Mouse (Mus musculus) neural tube, embryonic 11.5 days (tissue): ENCODE results near the gene Tmed9. TPM values are rescaled to one million over a fixed set of nuclear protein-coding genes. Genes with fewer than 3 reads are reported as not detected.
A peak's percentile ranks its signal among the peaks of the same experiment; 100 is the strongest.
"Not testable (repeated sequence)": the region's sequence is repeated elsewhere in the genome, so short reads cannot be mapped to it uniquely, and the experiment has no call there.

Experiments
- ATAC-seq: fragments of 200-750 bp; cut with Nextera tagmentation; 2 replicates; pipeline ENCODE4 v1.8.0; 2017; ENCODE audit warnings: moderate number of reproducible peaks, mild to moderate bottlenecking, moderate TSS enrichment, moderate library complexity; ENCODE audit not compliant: insufficient read depth, low FRiP score, low TSS enrichment
- DNase-seq: peaks from one replicate; pipeline ENCODE4 v3.0.0-alpha.2; 2015; ENCODE audit warnings: low spot score
- H3K27ac ChIP-seq: fragments of 300-500 bp; sonication (generic); 2 replicates; pipeline ENCODE4 v1.5.1; 2014; ENCODE audit warnings: low read depth, mild to moderate bottlenecking, low read length
- H3K27me3 ChIP-seq: fragments of 300-500 bp; sonication (generic); 2 replicates; pipeline ENCODE4 v1.6.1; 2014; ENCODE audit warnings: mild to moderate bottlenecking, low read length, mixed read lengths; ENCODE audit not compliant: control insufficient read depth, insufficient read depth
- H3K36me3 ChIP-seq: fragments of 300-500 bp; sonication (generic); 2 replicates; pipeline ENCODE4 v1.6.1; 2014; ENCODE audit warnings: mild to moderate bottlenecking, low read length, moderate library complexity, mixed read lengths; ENCODE audit not compliant: control insufficient read depth, insufficient read depth
- H3K4me1 ChIP-seq: fragments of 300-500 bp; sonication (generic); 2 replicates; pipeline ENCODE4 v1.6.1; 2014; ENCODE audit warnings: low read length, mixed read lengths; ENCODE audit not compliant: control insufficient read depth, insufficient read depth
- H3K4me2 ChIP-seq: fragments of 300-500 bp; sonication (generic); 2 replicates; pipeline ENCODE4 v1.6.1; 2014; ENCODE audit warnings: low read depth, mild to moderate bottlenecking, moderate library complexity
- H3K4me3 ChIP-seq: fragments of 300-500 bp; sonication (generic); 2 replicates; pipeline ENCODE4 v1.5.1; 2014; ENCODE audit warnings: low read depth, low read length
- H3K9ac ChIP-seq: fragments of 300-500 bp; sonication (generic); 2 replicates; pipeline ENCODE4 v1.6.1; 2014; ENCODE audit warnings: mild to moderate bottlenecking, low read length
- H3K9me3 ChIP-seq: fragments of 300-500 bp; sonication (generic); 2 replicates; pipeline ENCODE4 v1.6.1; 2016; ENCODE audit warnings: low read length; ENCODE audit not compliant: control insufficient read depth
- WGBS: fragments of 180-500 bp; shearing (Covaris S2); extraction: QIAGEN DNeasy Blood & Tissue Kit; methylation state at CpG from one replicate; pipeline ENCODE4 v1.1.7; 2014; 5-methylcytosine and 5-hydroxymethylcytosine counted together
- polyA plus RNA-seq: library from polyadenylated mRNA; unstranded; fragments of >200 nt; fragmentation: Nextera tagmentation; extraction: Ambion mirVana; gene quantifications from 2 replicates; pipeline ENCODE4 v1.2.1, GENCODE M21; 2014

Gene Tmed9
- polyA plus RNA-seq, 1 experiment from 2014 or later, result 51.6 TPM

GRCm38 (mm10) chr13:55557499-55557898, 16.0 kb upstream of the Tmed9 start:
- Histone ChIP-seq H3K4me2 (no peak overlapping the region), H3K36me3 (peaks cover 8% of the 10 kb centered on the region), H3K27me3 (no peaks in the 10 kb centered on the region), H3K9ac (no peak overlapping the region), H3K9me3 (no peaks in the 10 kb centered on the region), H3K27ac (no peak overlapping the region), H3K4me1 (no peaks in the 10 kb centered on the region), H3K4me3 (no peak overlapping the region)
- no peak for DNase-seq
- WGBS, result 83% methylated on average over 6 of the region's 6 CpGs
- no peak for ATAC-seq

- Histone ChIP-seq H3K4me1 (0 out of 2 replicates have a peak, but pooled peaks cover 1% of the 10 kb centered on the region), H3K9me3 (no peaks in the 10 kb centered on the region), H3K9ac (no peak overlapping the region), H3K27me3 (no peaks in the 10 kb centered on the region), H3K27ac (no peak overlapping the region), H3K4me3 (no peak overlapping the region), H3K36me3 (peaks cover 2% of the 10 kb centered on the region; the same call in 1 of the 2 replicates), H3K4me2 (no peak overlapping the region)
- WGBS, result 79% methylated on average over 7 of the region's 7 CpGs
- DNase-seq (no peak), ATAC-seq (no peak)
These were observed 10.2 kb upstream of the Tmed9 start for GRCm38 (mm10) chr13:55563266-55563879.

- WGBS, result 92% methylated on average over 6 of the region's 6 CpGs
- Histone ChIP-seq H3K27me3 (no peaks in the 10 kb centered on the region), H3K27ac (no peak overlapping the region), H3K36me3 (peaks cover 2% of the 10 kb centered on the region; the same call in 1 of the 2 replicates), H3K4me2 (no peak overlapping the region), H3K9ac (no peak overlapping the region), H3K4me1 (peaks cover 11% of the 10 kb centered on the region), H3K4me3 (no peak overlapping the region), H3K9me3 (no peaks in the 10 kb centered on the region)
- ATAC-seq, result no peak
- no peak for DNase-seq
These were observed 6.5 kb upstream of the Tmed9 start for GRCm38 (mm10) chr13:55567001-55567400.

- Histone ChIP-seq H3K27me3 (no peaks in the 10 kb centered on the region), H3K27ac (no peak overlapping the region), H3K36me3 (peaks cover 2% of the 10 kb centered on the region; the same call in 1 of the 2 replicates), H3K4me2 (no peak overlapping the region), H3K4me1 (peaks cover 11% of the 10 kb centered on the region), H3K4me3 (no peak overlapping the region), H3K9me3 (no peaks in the 10 kb centered on the region), H3K9ac (no peak overlapping the region)
- 94% methylated on average over 2 of the region's 2 CpGs for WGBS
- ATAC-seq, result no peak
- DNase-seq, result no peak
These were observed 5.6 kb upstream of the Tmed9 start for GRCm38 (mm10) chr13:55567949-55568348.

GRCm38 (mm10) chr13:55568524-55568923, 5.0 kb upstream of the Tmed9 start:
- 95% methylated on average over 4 of the region's 4 CpGs for WGBS

GRCm38 (mm10) chr13:55569726-55570285, 3.7 kb upstream of the Tmed9 start:
- WGBS, result 7% methylated on average over 16 of the region's 16 CpGs

More at GRCm38 (mm10) chr13:55568524-55568923, 5.0 kb upstream of the Tmed9 start:
- not testable (repeated sequence) for H3K36me3 ChIP-seq, DNase-seq, H3K9me3 ChIP-seq, H3K4me2 ChIP-seq, H3K4me3 ChIP-seq, H3K9ac ChIP-seq, H3K27me3 ChIP-seq, H3K27ac ChIP-seq, ATAC-seq
- H3K4me1 ChIP-seq, result peaks cover 11% of the 10 kb centered on the region

GRCm38 (mm10) chr13:55570286-55570973, 3.1 kb upstream of the Tmed9 start:
- H3K27me3 ChIP-seq, result no peaks in the 10 kb centered on the region
- ATAC-seq, result peak; percentile 74

More at GRCm38 (mm10) chr13:55569726-55570285, 3.7 kb upstream of the Tmed9 start:
- H3K27ac ChIP-seq, result peak overlapping the region; percentile 88
- peak overlapping the region; percentile 96 for H3K4me3 ChIP-seq
- H3K27me3 ChIP-seq, result no peaks in the 10 kb centered on the region
- H3K9me3 ChIP-seq, result no peaks in the 10 kb centered on the region
- H3K36me3 ChIP-seq, result peaks cover 2% of the 10 kb centered on the region; the same call in 1 of the 2 replicates
- H3K9ac ChIP-seq, result peak overlapping the region; percentile 97
- DNase-seq, result peak; percentile 31
- peak overlapping the region; percentile 96 for H3K4me2 ChIP-seq
- ATAC-seq, result no peak; the same call in 1 of the 2 replicates
- peaks cover 11% of the 10 kb centered on the region for H3K4me1 ChIP-seq

GRCm38 (mm10) chr13:55571027-55571751, 2.3 kb upstream of the Tmed9 start, which contains the start of gene Fam193b:
TSS of gene Fam193b (minus strand) at chr13:55571120.
- peak; percentile 86 for ATAC-seq
- H3K4me3 ChIP-seq, result peak within 1 kb of the TSS; percentile 96
- 3% methylated on average over 32 of the region's 47 CpGs for whole genome bisulfite sequencing
- H3K4me2 ChIP-seq, result peak within 1 kb of the TSS; percentile 96
- no peaks in the 10 kb centered on the region for H3K27me3 ChIP-seq
- H3K36me3 ChIP-seq, result peaks cover 2% of the 10 kb centered on the region; the same call in 1 of the 2 replicates
- H3K9me3 ChIP-seq, result no peaks in the 10 kb centered on the region
- peak within 1 kb of the TSS; percentile 97 for H3K9ac ChIP-seq
- peak within 1 kb of the TSS; percentile 88 for H3K27ac ChIP-seq
- peaks cover 11% of the 10 kb centered on the region for H3K4me1 ChIP-seq
- DNase-seq, result peak; percentile 94

More at GRCm38 (mm10) chr13:55570286-55570973, 3.1 kb upstream of the Tmed9 start:
- WGBS, result 0% methylated on average over 40 of the region's 47 CpGs
- peak overlapping the region; percentile 97 for H3K9ac ChIP-seq
- H3K9me3 ChIP-seq, result no peaks in the 10 kb centered on the region
- peak overlapping the region; percentile 96 for H3K4me3 ChIP-seq
- H3K27ac ChIP-seq, result peak overlapping the region; percentile 88
- H3K4me2 ChIP-seq, result peak overlapping the region; percentile 96
- peaks cover 2% of the 10 kb centered on the region; the same call in 1 of the 2 replicates for H3K36me3 ChIP-seq
- DNase-seq, result peak; percentile 41
- H3K4me1 ChIP-seq, result peaks cover 11% of the 10 kb centered on the region
